Mouse (Mus musculus) ovary, postnatal 36 days (tissue): ENCODE measurements around the gene Trim14.

Source experiments
- DNase-seq: peaks from one replicate; pipeline ENCODE4 v3.0.0; 2022; ENCODE audit warnings: low spot score, mixed read lengths

The Trim14 gene

GRCm38 (mm10) chr4:46479081-46479480, 56.9 kb downstream of the Trim14 start:
- DNase-seq = no peak

- DNase-seq = no peak
Measured at GRCm38 (mm10) chr4:46475101-46475500, 60.8 kb downstream of the Trim14 start.

- DNase-seq = no peak
Measured at GRCm38 (mm10) chr4:46465740-46466139, 70.2 kb downstream of the Trim14 start.

- no peak for DNase-seq
Measured at GRCm38 (mm10) chr4:46463130-46463830, 72.7 kb downstream of the Trim14 start.

GRCm38 (mm10) chr4:46458411-46458810, 77.5 kb downstream of the Trim14 start:
- no peak for DNase-seq

- no peak for DNase-seq
Measured at GRCm38 (mm10) chr4:46457186-46457585, 78.8 kb downstream of the Trim14 start.

GRCm38 (mm10) chr4:46456762-46457161, 79.2 kb downstream of the Trim14 start:
- DNase-seq = no peak

GRCm38 (mm10) chr4:46454097-46454864, 81.7 kb downstream of the Trim14 start:
- no peak for DNase-seq

- no peak for DNase-seq
Measured at GRCm38 (mm10) chr4:46452855-46453719, 82.9 kb downstream of the Trim14 start.

- peak; percentile 65 for DNase-seq
Measured at GRCm38 (mm10) chr4:46452481-46452850, 83.5 kb downstream of the Trim14 start.

- peak; percentile 77 for DNase-seq
Measured at GRCm38 (mm10) chr4:46451758-46452480, 84.0 kb downstream of the Trim14 start.

- peak; percentile 79 for DNase-seq
Measured at GRCm38 (mm10) chr4:46451240-46451757, 84.6 kb downstream of the Trim14 start.

- peak; percentile 95 for DNase-seq
Measured at GRCm38 (mm10) chr4:46450519-46451131, 85.3 kb downstream of the Trim14 start, which contains the start of gene Anp32b. TSS of gene Anp32b (plus strand) at chr4:46450902.

GRCm38 (mm10) chr4:46450020-46450518, 85.9 kb downstream of the Trim14 start:
- DNase-seq = no peak

GRCm38 (mm10) chr4:46448886-46449285, 87.1 kb downstream of the Trim14 start:
- DNase-seq = no peak

GRCm38 (mm10) chr4:46447461-46447860, 88.5 kb downstream of the Trim14 start:
- no peak for DNase-seq

GRCm38 (mm10) chr4:46445237-46445945, 90.5 kb downstream of the Trim14 start:
- DNase-seq = no peak
